Mouse (Mus musculus) lung, postnatal 4 days (tissue): ENCODE data around the gene Sipa1l1.

Experiments
- DNase-seq, 2 experiments: peaks; one replicate each; pipeline ENCODE4 v3.0.0; 2021

Gene Sipa1l1

GRCm38 (mm10) chr12:82168820-82169533, at the start of gene Sipa1l1:
TSS of gene Sipa1l1 (plus strand) at chr12:82169320.
- peak; percentile 96 to 97 for DNase-seq

- peak in 1 of 2 experiments; percentile 39 for DNase-seq
Observed at GRCm38 (mm10) chr12:82121947-82122346, 47.2 kb upstream of the Sipa1l1 start.

- DNase-seq: peak; percentile 64 to 75
Observed at GRCm38 (mm10) chr12:82122450-82123249, 46.5 kb upstream of the Sipa1l1 start.

GRCm38 (mm10) chr12:82126796-82127195, 42.3 kb upstream of the Sipa1l1 start:
- DNase-seq: no peak

- no peak for DNase-seq
Observed at GRCm38 (mm10) chr12:82139234-82140166, 29.6 kb upstream of the Sipa1l1 start.

- no peak for DNase-seq
Observed at GRCm38 (mm10) chr12:82143371-82143770, 25.7 kb upstream of the Sipa1l1 start.

GRCm38 (mm10) chr12:82145173-82145572, 23.9 kb upstream of the Sipa1l1 start:
- DNase-seq: no peak

GRCm38 (mm10) chr12:82147021-82147693, 22.0 kb upstream of the Sipa1l1 start:
- DNase-seq: no peak

GRCm38 (mm10) chr12:82148328-82148930, 20.7 kb upstream of the Sipa1l1 start:
- no peak for DNase-seq

GRCm38 (mm10) chr12:82151019-82151418, 18.1 kb upstream of the Sipa1l1 start:
- DNase-seq: no peak

- DNase-seq: no peak
Observed at GRCm38 (mm10) chr12:82154527-82154926, 14.6 kb upstream of the Sipa1l1 start.

GRCm38 (mm10) chr12:82158516-82158915, 10.6 kb upstream of the Sipa1l1 start:
- DNase-seq: no peak

GRCm38 (mm10) chr12:82159372-82159771, 9.7 kb upstream of the Sipa1l1 start:
- no peak for DNase-seq

- DNase-seq: no peak
Observed at GRCm38 (mm10) chr12:82165651-82166050, 3.5 kb upstream of the Sipa1l1 start.

GRCm38 (mm10) chr12:82166101-82166571, 3.0 kb upstream of the Sipa1l1 start:
- peak; percentile 26 to 44 for DNase-seq

GRCm38 (mm10) chr12:82169571-82170431, 681 bp downstream of the Sipa1l1 start:
- DNase-seq: peak; percentile 78 to 85

- no peak for DNase-seq
Observed at GRCm38 (mm10) chr12:82170461-82171279, 1.6 kb downstream of the Sipa1l1 start.

GRCm38 (mm10) chr12:82171591-82171990, 2.5 kb downstream of the Sipa1l1 start:
- peak; percentile 55 to 59 for DNase-seq

- DNase-seq: no peak
Observed at GRCm38 (mm10) chr12:82173623-82174022, 4.5 kb downstream of the Sipa1l1 start.

- no peak for DNase-seq
Observed at GRCm38 (mm10) chr12:82175709-82176108, 6.6 kb downstream of the Sipa1l1 start.
